Mouse (Mus musculus): ENCODE results near the gene Nfia.

GRCm38 (mm10) chr4:97824451-97824850 lies 51.9 kb downstream of the Nfia start:
- TF ChIP-seq CTCF (IDR thresholded peaks at IDR 0.05; ENCODE audit: insufficient read depth, low read length) (no peak), POLR2A (IDR thresholded peaks at IDR 0.05; ENCODE audit: borderline replicate concordance, extremely low read depth, low read depth, low read length) (no peak)

Measured in lung, adult 2 months (tissue).